Mouse (Mus musculus) midbrain, embryonic 14.5 days (tissue): ENCODE results near the gene Nfyb. TPM values are rescaled to one million over a fixed set of nuclear protein-coding genes. Genes with fewer than 3 reads are reported as not detected.

ENCODE experiments used
- ATAC-seq: fragments of 200-750 bp; cut with Nextera tagmentation; 2 replicates; pipeline ENCODE4 v1.8.0; 2017; ENCODE audit warnings: moderate number of reproducible peaks, moderate library complexity; ENCODE audit not compliant: low FRiP score, low TSS enrichment
- DNase-seq: peaks from one replicate; pipeline ENCODE4 v3.0.0-alpha.2; 2015
- H3K27ac ChIP-seq: fragments of 300-500 bp; sonication (generic); replicated peaks from 2 replicates; pipeline ENCODE4 v1.5.1; 2014; ENCODE audit warnings: mild to moderate bottlenecking, low read depth, low read length, moderate library complexity
- H3K27me3 ChIP-seq: fragments of 300-500 bp; sonication (generic); 2 replicates; pipeline ENCODE4 v1.6.1; 2014; ENCODE audit warnings: low read length, control low read depth, mixed read lengths; ENCODE audit not compliant: control insufficient read depth, insufficient read depth
- H3K36me3 ChIP-seq: fragments of 300-500 bp; sonication (generic); 2 replicates; pipeline ENCODE4 v1.6.1; 2014; ENCODE audit warnings: low read length, control low read depth; ENCODE audit not compliant: control insufficient read depth, insufficient read depth
- H3K4me1 ChIP-seq: fragments of 300-500 bp; sonication (generic); 2 replicates; pipeline ENCODE4 v1.6.1; 2014; ENCODE audit warnings: mild to moderate bottlenecking, antibody characterized with exemption, low read length, control low read depth; ENCODE audit not compliant: control insufficient read depth, insufficient read depth
- H3K4me2 ChIP-seq: fragments of 300-500 bp; sonication (generic); 2 replicates; pipeline ENCODE4 v1.6.1; 2014; ENCODE audit warnings: mild to moderate bottlenecking, low read length, moderate library complexity
- H3K4me3 ChIP-seq: fragments of 300-500 bp; sonication (generic); replicated peaks from 2 replicates; pipeline ENCODE4 v1.5.1; 2014; ENCODE audit warnings: low read depth, low read length
- H3K9ac ChIP-seq: fragments of 300-500 bp; sonication (generic); replicated peaks from 2 replicates; pipeline ENCODE4 v1.6.1; 2014; ENCODE audit warnings: mild to moderate bottlenecking, low read length, moderate library complexity
- H3K9me3 ChIP-seq: fragments of 300-500 bp; sonication (generic); 2 replicates; pipeline ENCODE4 v1.6.1; 2016; ENCODE audit warnings: low read length, control low read depth, mixed read lengths; ENCODE audit not compliant: control insufficient read depth
- WGBS: fragments of 180-500 bp; shearing (Covaris S2); extraction: QIAGEN DNeasy Blood & Tissue Kit; methylation state at CpG from one replicate; pipeline ENCODE4 v1.1.7; 2014; 5-methylcytosine and 5-hydroxymethylcytosine counted together
- polyA plus RNA-seq: library from polyadenylated mRNA; unstranded; fragments of >200 nt; fragmentation: Nextera tagmentation; extraction: Ambion mirVana; gene quantifications from 2 replicates; pipeline ENCODE4 v1.2.1, GENCODE M21; 2014

Gene Nfyb
- polyA plus RNA-seq, 1 experiment from 2014 or later: 55.9 TPM

DNA sequence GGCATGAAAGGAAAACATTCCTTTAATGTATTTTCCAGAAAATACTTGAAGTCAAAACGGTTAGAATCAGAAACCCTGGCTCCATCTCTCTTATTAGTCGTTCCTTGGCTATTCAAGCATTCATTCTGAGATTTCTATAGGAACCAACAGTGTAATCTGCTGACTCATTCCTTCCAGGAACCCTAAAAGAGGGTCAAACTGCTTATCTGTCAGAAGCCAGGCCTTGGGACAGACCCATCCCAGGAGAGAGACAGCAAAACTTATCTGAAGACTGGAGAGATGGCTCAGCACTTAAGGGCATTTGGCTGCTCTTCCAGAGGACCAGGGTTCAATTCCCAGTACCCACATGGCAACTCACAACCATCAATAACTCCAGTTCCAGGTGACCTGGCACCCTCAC, 13.1 kb upstream of the Nfyb start:
- WGBS: 64% methylated on average over 2 of the region's 2 CpGs
- H3K27ac ChIP-seq: no peak overlapping the region
- no peak overlapping the region for H3K4me3 ChIP-seq
- no peak overlapping the region for H3K9ac ChIP-seq
- no peaks in the 10 kb centered on the region; the same call in 1 of the 2 replicates for H3K4me1 ChIP-seq
- ATAC-seq: no peak
- no peak for DNase-seq
- H3K27me3 ChIP-seq: no peaks in the 10 kb centered on the region
- no peaks in the 10 kb centered on the region for H3K9me3 ChIP-seq
- H3K4me2 ChIP-seq: no peak overlapping the region
- no peaks in the 10 kb centered on the region for H3K36me3 ChIP-seq

DNA sequence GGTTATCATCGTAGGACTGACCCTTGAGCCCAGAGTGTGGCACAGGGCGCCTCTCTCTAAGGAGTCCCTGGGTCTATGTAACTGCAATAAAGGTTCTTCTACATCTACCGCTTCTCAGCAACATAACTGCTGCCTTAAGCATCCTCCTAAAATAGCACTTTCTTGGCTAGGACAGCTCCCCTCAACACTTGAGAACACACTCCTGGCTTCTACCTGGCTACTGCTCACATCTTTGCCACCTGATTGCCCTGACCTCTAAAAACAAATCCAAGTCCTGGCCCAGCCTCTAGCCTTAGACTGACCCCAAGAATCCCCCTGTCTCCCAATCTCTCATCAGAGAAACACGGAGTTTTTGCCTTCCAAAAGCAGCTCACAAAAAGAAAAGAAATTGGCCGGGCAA, 10.9 kb upstream of the Nfyb start:
- no peak overlapping the region for H3K27ac ChIP-seq
- H3K4me1 ChIP-seq: no peaks in the 10 kb centered on the region; the same call in 1 of the 2 replicates
- H3K9ac ChIP-seq: no peak overlapping the region
- H3K27me3 ChIP-seq: no peaks in the 10 kb centered on the region
- no peaks in the 10 kb centered on the region for H3K36me3 ChIP-seq
- H3K9me3 ChIP-seq: no peaks in the 10 kb centered on the region
- 90% methylated on average over 5 of the region's 5 CpGs for WGBS
- no peak for ATAC-seq
- no peak overlapping the region for H3K4me2 ChIP-seq
- no peak overlapping the region for H3K4me3 ChIP-seq
- DNase-seq: no peak

DNA sequence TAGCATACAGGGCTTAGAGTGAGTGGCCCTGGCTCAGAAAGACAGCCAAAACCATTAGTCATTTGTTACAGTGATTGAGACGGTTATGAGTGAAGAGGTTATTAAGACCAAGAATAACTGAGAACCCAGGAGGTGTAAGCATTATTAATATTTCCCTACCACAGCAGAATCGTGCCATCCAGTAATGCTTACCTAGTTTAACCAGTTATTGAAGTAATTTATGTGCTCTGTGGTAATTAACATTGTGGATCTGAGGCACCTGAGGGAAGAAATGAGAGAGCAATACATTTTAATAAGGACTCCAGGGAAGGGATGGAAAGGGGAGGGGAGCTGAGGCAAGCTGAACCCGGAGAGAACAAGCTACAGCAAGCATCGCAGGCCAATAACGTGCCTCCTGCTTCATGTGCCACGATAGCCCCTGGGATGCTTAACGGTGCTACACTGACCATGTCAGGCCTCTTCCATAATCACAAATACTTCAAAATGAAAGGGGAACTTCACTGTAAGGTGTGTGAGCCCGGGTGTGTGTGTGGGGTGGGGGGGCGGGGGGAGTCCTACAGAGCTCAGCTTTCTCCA, 7.7 kb upstream of the Nfyb start:
- Histone ChIP-seq H3K4me3 (no peak overlapping the region), H3K36me3 (no peaks in the 10 kb centered on the region), H3K9ac (no peak overlapping the region), H3K9me3 (no peaks in the 10 kb centered on the region), H3K27ac (no peak overlapping the region), H3K4me1 (no peaks in the 10 kb centered on the region), H3K4me2 (no peak overlapping the region), H3K27me3 (no peaks in the 10 kb centered on the region)
- DNase-seq: peak; percentile 30
- WGBS: 60% methylated on average over 9 of the region's 9 CpGs
- ATAC-seq: no peak

DNA sequence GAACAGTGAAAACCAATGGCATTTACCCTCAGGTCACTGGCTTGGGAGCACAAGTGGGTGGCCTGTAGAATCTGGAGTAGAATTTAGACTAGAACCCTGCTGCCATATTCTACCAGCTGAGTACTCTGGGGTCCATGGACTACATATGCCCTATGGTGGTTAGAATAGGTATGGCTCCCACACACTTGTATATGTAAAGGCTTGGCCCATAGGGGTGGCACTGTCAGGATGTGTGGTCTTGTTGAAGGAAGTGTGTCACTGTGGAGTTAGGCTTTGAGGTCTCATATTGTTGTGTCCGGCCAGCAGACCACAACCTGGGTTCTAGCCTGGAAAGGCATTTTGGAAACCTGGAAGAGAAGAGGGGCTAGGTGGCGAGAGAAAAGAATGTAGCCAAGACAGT, 6.8 kb upstream of the Nfyb start:
- no peak for DNase-seq
- Histone ChIP-seq H3K4me1 (no peaks in the 10 kb centered on the region), H3K4me3 (no peak overlapping the region), H3K9me3 (no peaks in the 10 kb centered on the region), H3K27ac (no peak overlapping the region), H3K36me3 (no peaks in the 10 kb centered on the region), H3K4me2 (no peak overlapping the region), H3K27me3 (no peaks in the 10 kb centered on the region), H3K9ac (no peak overlapping the region)
- no peak for ATAC-seq
- 81% methylated on average over 2 of the region's 2 CpGs for WGBS

DNA sequence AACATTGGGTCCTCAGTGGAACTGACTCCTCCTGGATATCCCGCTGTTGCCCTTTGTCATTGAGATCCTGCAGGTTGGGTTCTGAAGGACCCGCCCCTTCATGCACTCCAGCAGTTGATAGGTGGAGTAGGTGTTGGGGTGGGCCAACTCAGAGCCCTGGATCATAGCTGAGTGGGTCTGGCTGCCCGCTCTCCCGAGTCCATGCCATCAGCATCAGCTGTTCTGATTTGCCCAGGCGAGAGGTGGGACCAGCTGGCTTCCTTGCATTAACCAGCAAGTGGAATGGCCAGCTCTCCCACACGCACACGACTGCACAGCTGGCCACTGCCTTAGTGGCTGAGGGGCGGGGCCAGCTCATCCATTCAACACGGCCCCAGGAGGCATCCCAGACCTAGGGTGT, 5.0 kb upstream of the Nfyb start:
- Histone ChIP-seq H3K9ac (no peak overlapping the region), H3K4me1 (no peaks in the 10 kb centered on the region), H3K27me3 (no peaks in the 10 kb centered on the region), H3K4me2 (no peak overlapping the region), H3K9me3 (no peaks in the 10 kb centered on the region), H3K4me3 (no peak overlapping the region), H3K36me3 (no peaks in the 10 kb centered on the region), H3K27ac (no peak overlapping the region)
- WGBS: 26% methylated on average over 9 of the region's 9 CpGs
- DNase-seq: no peak
- ATAC-seq: no peak

DNA sequence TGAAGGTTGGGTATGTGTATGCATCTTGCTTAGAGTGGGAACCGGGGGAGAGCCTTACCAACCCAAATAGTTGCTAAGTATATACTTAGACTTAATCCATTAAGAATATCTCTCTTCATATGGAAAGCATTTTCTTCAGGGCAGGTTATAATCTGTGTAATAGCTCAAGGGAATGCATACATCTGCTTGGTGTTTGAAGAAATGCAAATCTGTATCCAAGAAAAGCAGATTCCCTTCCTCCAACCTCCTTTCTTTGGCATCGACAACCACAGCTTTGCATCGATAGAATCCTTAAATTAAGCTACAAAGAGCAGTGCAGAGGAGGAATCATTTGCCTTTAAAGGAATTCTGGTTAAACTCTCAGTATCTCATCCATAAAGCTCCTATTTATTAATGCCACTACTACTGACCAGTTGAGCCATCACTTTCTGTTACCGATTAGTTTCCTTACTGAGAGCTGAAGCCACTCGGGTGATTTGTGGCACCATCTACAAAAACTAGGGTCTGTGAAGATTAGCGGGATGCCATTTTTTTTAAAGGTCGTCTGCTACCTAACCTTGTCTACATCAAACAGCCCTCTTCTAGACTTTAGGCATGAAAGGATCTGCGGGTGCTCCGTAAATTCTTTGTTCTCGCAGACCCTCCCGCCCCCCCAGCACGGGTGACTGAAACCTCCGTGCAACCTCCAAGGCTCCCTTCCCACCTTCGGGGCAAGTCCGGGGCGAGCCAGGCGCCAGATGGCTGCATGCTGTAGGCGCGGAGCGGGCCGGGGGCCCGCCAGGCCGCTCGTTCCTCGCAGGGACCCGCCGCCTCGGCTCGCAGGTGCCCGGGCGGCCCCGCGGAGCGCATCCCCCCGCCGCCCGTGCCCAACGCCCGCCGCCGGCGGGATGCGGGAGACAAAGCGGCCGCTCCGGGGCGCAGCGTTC, 925 bp downstream of the Nfyb start:
- H3K27ac ChIP-seq: peak overlapping the region; percentile 100
- peak overlapping the region; percentile 87 for H3K4me3 ChIP-seq
- peak; percentile 67 for DNase-seq
- peak overlapping the region; percentile 99 for H3K9ac ChIP-seq
- peaks cover 30% of the 10 kb centered on the region for H3K36me3 ChIP-seq
- H3K4me1 ChIP-seq: peaks cover 33% of the 10 kb centered on the region
- no peaks in the 10 kb centered on the region for H3K9me3 ChIP-seq
- no peaks in the 10 kb centered on the region for H3K27me3 ChIP-seq
- H3K4me2 ChIP-seq: peak overlapping the region; percentile 82
- ATAC-seq: peak; percentile 48
- 1% methylated on average over 22 of the region's 48 CpGs for WGBS

DNA sequence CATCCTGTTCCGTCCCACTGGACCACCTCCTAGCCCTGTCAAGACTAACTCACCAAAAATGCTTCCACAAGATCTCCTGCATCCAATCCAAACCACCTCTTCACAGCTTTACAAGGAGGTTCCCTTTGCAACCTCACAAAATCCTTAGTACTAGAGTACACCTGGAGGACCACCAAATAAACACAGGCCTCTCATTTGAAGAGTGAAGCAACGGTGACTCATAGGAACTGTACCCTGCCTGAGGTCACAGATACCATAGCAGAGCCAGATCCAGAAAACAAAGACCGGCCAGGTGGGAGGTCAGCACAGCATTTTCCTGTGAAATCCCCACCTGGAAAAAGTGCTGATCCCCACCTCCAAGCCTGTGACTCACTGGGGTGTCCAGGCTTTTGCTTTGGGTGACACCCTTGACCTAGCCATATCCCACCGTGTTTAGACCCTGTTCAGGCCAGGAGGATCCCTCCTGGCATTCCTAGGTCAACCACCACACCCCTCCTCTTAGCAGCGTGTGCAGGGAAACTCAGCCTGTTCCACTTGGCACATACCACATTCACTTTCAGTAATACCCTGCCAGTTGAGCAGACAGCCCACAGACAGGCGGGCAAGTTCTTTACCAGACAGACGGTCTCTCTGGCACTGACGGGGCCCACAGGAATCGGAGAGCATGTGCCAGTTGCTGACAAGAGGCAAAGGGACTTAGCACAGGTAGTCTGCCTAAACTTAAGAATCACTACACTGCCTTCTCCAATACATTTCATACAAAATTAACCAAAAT, 2.7 kb downstream of the Nfyb start:
- H3K4me1 ChIP-seq: peaks cover 33% of the 10 kb centered on the region
- H3K36me3 ChIP-seq: peaks cover 48% of the 10 kb centered on the region
- peak overlapping the region; percentile 44 for H3K4me2 ChIP-seq
- ATAC-seq (no peak), DNase-seq (no peak)
- H3K27me3 ChIP-seq: no peaks in the 10 kb centered on the region
- peak overlapping the region; percentile 9; the same call in 1 of the 2 replicates for H3K4me3 ChIP-seq
- WGBS: 78% methylated on average over 9 of the region's 9 CpGs
- peak overlapping the region; percentile 23; the same call in 1 of the 2 replicates for H3K9ac ChIP-seq
- H3K9me3 ChIP-seq: no peaks in the 10 kb centered on the region
- no peak overlapping the region for H3K27ac ChIP-seq

DNA sequence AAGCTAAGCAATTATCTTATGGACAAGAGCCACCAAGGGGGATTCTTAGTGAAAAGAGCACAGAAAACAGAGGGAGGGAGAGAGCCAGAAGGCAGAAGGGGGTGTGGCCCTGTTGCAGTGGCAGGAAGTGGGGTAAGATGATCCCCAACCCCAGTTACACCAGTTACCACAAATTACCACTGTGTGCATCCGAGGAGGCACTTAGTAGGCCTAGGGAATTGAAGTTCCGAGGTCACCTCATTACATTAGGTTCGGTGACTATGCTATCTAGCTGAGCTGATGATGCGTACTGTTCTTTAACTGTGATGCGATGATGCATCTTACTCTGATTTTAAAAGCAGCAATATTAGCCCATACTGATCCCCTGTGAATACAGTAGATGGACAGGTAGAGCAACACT, 4.2 kb downstream of the Nfyb start:
- H3K36me3 ChIP-seq: peaks cover 62% of the 10 kb centered on the region

More for the DNA sequence above, 4.2 kb downstream of the Nfyb start:
- Histone ChIP-seq H3K4me2 (peak overlapping the region; percentile 44), H3K27me3 (no peaks in the 10 kb centered on the region), H3K9ac (no peak overlapping the region), H3K4me1 (peaks cover 33% of the 10 kb centered on the region), H3K27ac (no peak overlapping the region), H3K4me3 (no peak overlapping the region), H3K9me3 (no peaks in the 10 kb centered on the region)
- no peak for DNase-seq
- WGBS: 99% methylated on average over 5 of the region's 5 CpGs
- no peak for ATAC-seq
